Mouse (Mus musculus) bone marrow, adult 2 months (tissue): Measurements from ENCODE around the gene Igsf9. TPM values are rescaled to one million over a fixed set of nuclear protein-coding genes. Genes with fewer than 3 reads are reported as not detected.

Source experiments
- H3K27ac ChIP-seq: fragments of 200-500 bp; 2 replicates; pipeline ENCODE4 v1.5.1; 2012; ENCODE audit warnings: low read depth, mild to moderate bottlenecking, control low read depth, inconsistent platforms, low read length; ENCODE audit not compliant: control insufficient read depth, poor library complexity, insufficient read depth
- H3K4me1 ChIP-seq: fragments of 200-500 bp; 2 replicates; pipeline ENCODE4 v1.6.1; 2011; ENCODE audit warnings: low read length; ENCODE audit not compliant: control insufficient read depth, insufficient read depth
- H3K4me3 ChIP-seq: fragments of 200-500 bp; replicated peaks from 2 replicates; pipeline ENCODE3; 2011; ENCODE audit warnings: mild to moderate bottlenecking, low read depth, low read length, control low read depth; ENCODE audit not compliant: control insufficient read depth
- CTCF ChIP-seq: fragments of 200-500 bp; IDR thresholded peaks from 2 replicates; pipeline ENCODE4 v1.5.1; 2011; ENCODE audit warnings: low read length, control low read depth; ENCODE audit not compliant: control insufficient read depth, insufficient read depth
- POLR2A ChIP-seq: fragments of 200-500 bp; IDR thresholded peaks from 2 replicates; pipeline ENCODE4 v1.6.1; 2011; ENCODE audit warnings: low read depth, mild to moderate bottlenecking, control low read depth, low read length, borderline replicate concordance; ENCODE audit not compliant: control insufficient read depth
- WGBS: fragments of 180-500 bp; shearing (Covaris S2); methylation state at CpG from one replicate; pipeline ENCODE4 v1.1.7; 2018; 5-methylcytosine and 5-hydroxymethylcytosine counted together
- polyA plus RNA-seq: library from polyadenylated mRNA; stranded (reverse); fragments of >200 nt; gene quantifications from 2 replicates; pipeline ENCODE4 v1.2.4, GENCODE M21; 2011; ENCODE audit warnings: low replicate concordance; ENCODE audit not compliant: missing spikeins, insufficient read depth, insufficient read length

Igsf9 gene
- polyA plus RNA-seq, 1 experiment = 3.7 TPM

GRCm38 (mm10) chr1:172532551-172532950 lies 51.0 kb downstream of the Igsf9 start:
- TF ChIP-seq POLR2A (no peak), CTCF (no peak)
- H3K4me3 ChIP-seq = no peak overlapping the region
- H3K27ac ChIP-seq = no peak overlapping the region
- H3K4me1 ChIP-seq = peaks cover 4% of the 10 kb centered on the region; the same call in 1 of the 2 replicates
- WGBS = 40% methylated on average over 13 of the region's 13 CpGs

GRCm38 (mm10) chr1:172535116-172535515 lies 53.5 kb downstream of the Igsf9 start:
- TF ChIP-seq POLR2A = no peak
- TF ChIP-seq CTCF = no peak
- H3K27ac ChIP-seq = no peak overlapping the region
- no peak overlapping the region for H3K4me3 ChIP-seq
- H3K4me1 ChIP-seq = peaks cover 4% of the 10 kb centered on the region; the same call in 1 of the 2 replicates
- WGBS = 88% methylated on average over 16 of the region's 16 CpGs

GRCm38 (mm10) chr1:172539827-172540226 lies 58.2 kb downstream of the Igsf9 start:
- 60% methylated on average over 6 of the region's 6 CpGs for WGBS
- TF ChIP-seq CTCF (no peak), POLR2A (no peak)
- no peak overlapping the region for H3K27ac ChIP-seq
- no peaks in the 10 kb centered on the region for H3K4me1 ChIP-seq
- H3K4me3 ChIP-seq = no peak overlapping the region

GRCm38 (mm10) chr1:172540283-172540820 lies 58.8 kb downstream of the Igsf9 start:
- no peak overlapping the region for H3K27ac ChIP-seq
- H3K4me3 ChIP-seq = no peak overlapping the region
- 79% methylated on average over 11 of the region's 11 CpGs for WGBS
- TF ChIP-seq CTCF (no peak), POLR2A (no peak)
- H3K4me1 ChIP-seq = no peaks in the 10 kb centered on the region

- H3K4me3 ChIP-seq = no peak overlapping the region
- WGBS = 79% methylated on average over 4 of the region's 4 CpGs
- H3K4me1 ChIP-seq = peaks cover 6% of the 10 kb centered on the region
- TF ChIP-seq POLR2A (no peak), CTCF (no peak)
- H3K27ac ChIP-seq = no peak overlapping the region
Measured at GRCm38 (mm10) chr1:172546062-172546461, 64.5 kb downstream of the Igsf9 start.

Other genes starting within 250 kb of the Igsf9 start
- gene Atp1a4, start 223.4 kb upstream of the Igsf9 start, polyA plus RNA-seq = not detected in 2 replicates
- 16.4 and 25.4 TPM in 2 replicates for gene Igsf8, start 220.1 kb upstream of the Igsf9 start, polyA plus RNA-seq
- gene Atp1a2, start 183.7 kb upstream of the Igsf9 start, polyA plus RNA-seq = 2.9 and 5.7 TPM in 2 replicates
- 1.2 TPM in 1 of 2 replicates, not detected in the other for gene Kcnj9, start 152.5 kb upstream of the Igsf9 start, polyA plus RNA-seq
- 1.0 and 2.3 TPM in 2 replicates for gene Kcnj10, start 140.6 kb upstream of the Igsf9 start, polyA plus RNA-seq
- 5.2 and 8.8 TPM in 2 replicates for gene Pigm, start 105.2 kb upstream of the Igsf9 start, polyA plus RNA-seq
- gene Slamf9, start 6.4 kb upstream of the Igsf9 start, polyA plus RNA-seq = 1.7 and 5.4 TPM in 2 replicates
- 66.2 and 153 TPM in 2 replicates for gene Tagln2, start 18.3 kb downstream of the Igsf9 start, polyA plus RNA-seq
- gene Cfap45, start 39.0 kb downstream of the Igsf9 start, polyA plus RNA-seq = 0.47 and 5.2 TPM in 2 replicates
- not detected in 2 replicates for gene Vsig8, start 74.2 kb downstream of the Igsf9 start, polyA plus RNA-seq
- gene Slamf8, start 108.8 kb downstream of the Igsf9 start, polyA plus RNA-seq = 3.7 TPM in 1 of 2 replicates, not detected in the other
- not detected in 2 replicates for gene Fcrl6, start 120.8 kb downstream of the Igsf9 start, polyA plus RNA-seq
- gene Dusp23, start 151.2 kb downstream of the Igsf9 start, polyA plus RNA-seq = 3.2 and 7.2 TPM in 2 replicates
- gene Crp, start 216.3 kb downstream of the Igsf9 start, polyA plus RNA-seq = 1.3 TPM in 1 of 2 replicates, not detected in the other